Mouse (Mus musculus) lung, adult 2 months (tissue): ENCODE data around the gene Kcna7.
A peak's percentile ranks its signal among the peaks of the same experiment; 100 is the strongest.

Experiments
- CTCF ChIP-seq: fragments of 200-500 bp; IDR thresholded peaks from 2 replicates; pipeline ENCODE4 v1.5.1; 2011; ENCODE audit warnings: mild to moderate bottlenecking, low read length, control low read depth; ENCODE audit not compliant: insufficient read depth
- POLR2A ChIP-seq: fragments of 200-500 bp; IDR thresholded peaks from 2 replicates; pipeline ENCODE4 v1.6.1; 2011; ENCODE audit warnings: low read depth, mild to moderate bottlenecking, control low read depth, low read length, borderline replicate concordance; ENCODE audit errors: extremely low read depth

DNA sequence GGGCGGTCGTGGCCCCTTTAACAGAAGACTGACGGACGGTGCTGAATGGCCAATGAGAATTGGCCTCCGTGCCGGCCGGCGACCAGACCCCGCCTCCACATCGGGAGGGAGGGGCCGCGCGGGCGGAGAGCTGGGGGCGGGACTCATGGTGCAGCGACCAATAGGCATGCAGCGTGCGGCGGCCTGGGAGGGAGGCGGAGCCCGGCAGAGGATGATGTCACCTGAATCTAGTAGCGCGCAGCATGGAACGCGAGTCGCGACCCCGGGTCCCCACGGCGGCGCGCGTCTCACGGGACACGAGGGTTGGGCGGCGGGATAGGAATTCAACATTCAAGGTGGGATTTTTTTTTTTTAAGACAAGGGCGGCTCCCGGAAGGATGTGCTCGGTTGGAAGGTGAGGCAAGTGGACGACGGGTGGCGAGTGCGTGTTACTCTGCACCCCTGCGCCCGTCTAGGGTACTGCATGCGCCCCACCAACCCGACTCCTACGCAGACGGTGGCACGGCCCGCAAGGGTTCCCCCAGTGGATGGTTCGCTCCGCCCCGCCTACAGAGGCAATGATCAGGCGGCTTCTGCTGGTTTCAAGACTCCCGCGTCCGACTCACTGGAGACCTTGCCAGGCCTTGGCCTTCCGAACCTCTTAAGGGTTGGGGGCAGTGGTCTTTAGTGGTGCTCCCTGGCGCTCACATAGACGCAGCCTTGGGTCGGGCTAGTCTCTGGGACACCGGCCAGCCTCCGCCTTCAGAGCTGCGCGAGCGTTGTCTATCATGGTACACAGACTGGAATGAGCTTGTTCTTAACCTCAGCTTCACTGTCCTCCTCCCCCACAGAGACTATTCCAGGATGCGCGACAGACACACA is 38.2 kb upstream of the Kcna7 start:
- TF ChIP-seq POLR2A (peak; percentile 24; the same call in 1 of the 2 replicates), CTCF (peak; percentile 64)
